Mouse (Mus musculus): ENCODE measurements at regions not wholly inside any gene's neighbourhood (a gene's known extent, or its start where the extent isn't known, plus 50 kb on each side); places are given as distances from the start of the nearest gene placed in this dataset.

- no peaks in the 10 kb centered on the region for H3K4me1 ChIP-seq (ENCODE audit: control insufficient read depth)
- peaks cover 13% of the 10 kb centered on the region for H3K9me3 ChIP-seq (ENCODE audit: control insufficient read depth, low read length)
- H3K36me3 ChIP-seq (ENCODE audit: control insufficient read depth): no peaks in the 10 kb centered on the region
- no peak overlapping the region for H3K4me3 ChIP-seq (replicated peaks)
- no peaks in the 10 kb centered on the region for H3K27me3 ChIP-seq (ENCODE audit: control insufficient read depth)
- TF ChIP-seq GATA1 (IDR thresholded peaks at IDR 0.05; ENCODE audit: low read length) (no peak), TAL1 (IDR thresholded peaks at IDR 0.05; ENCODE audit: low read length) (no peak)
Observed at GRCm38 (mm10) chr5:111944972-111945285, 211.2 kb downstream of the Gm26897 start.

GRCm38 (mm10) chr5:111946281-111946680 is 212.6 kb downstream of the Gm26897 start:
- H3K36me3 ChIP-seq (ENCODE audit: control insufficient read depth): no peaks in the 10 kb centered on the region
- no peaks in the 10 kb centered on the region for H3K4me1 ChIP-seq (ENCODE audit: control insufficient read depth)
- H3K4me3 ChIP-seq (replicated peaks): no peak overlapping the region
- no peaks in the 10 kb centered on the region for H3K27me3 ChIP-seq (ENCODE audit: control insufficient read depth)
- H3K9me3 ChIP-seq (ENCODE audit: control insufficient read depth, low read length): peaks cover 17% of the 10 kb centered on the region
- TF ChIP-seq TAL1 (IDR thresholded peaks at IDR 0.05; ENCODE audit: low read length) (no peak), GATA1 (IDR thresholded peaks at IDR 0.05; ENCODE audit: low read length) (no peak)

GRCm38 (mm10) chr5:111957698-111958097 is 224.0 kb downstream of the Gm26897 start:
- no peaks in the 10 kb centered on the region for H3K36me3 ChIP-seq (ENCODE audit: control insufficient read depth)
- no peak overlapping the region for H3K4me3 ChIP-seq (replicated peaks)
- TF ChIP-seq GATA1 (IDR thresholded peaks at IDR 0.05; ENCODE audit: low read length) (no peak), TAL1 (IDR thresholded peaks at IDR 0.05; ENCODE audit: low read length) (no peak)
- no peaks in the 10 kb centered on the region; the same call in 1 of the 2 replicates for H3K27me3 ChIP-seq (ENCODE audit: control insufficient read depth)
- no peaks in the 10 kb centered on the region for H3K4me1 ChIP-seq (ENCODE audit: control insufficient read depth)
- H3K9me3 ChIP-seq (ENCODE audit: control insufficient read depth, low read length): peaks cover 13% of the 10 kb centered on the region

- no peak overlapping the region for H3K4me3 ChIP-seq (replicated peaks)
- H3K36me3 ChIP-seq (ENCODE audit: control insufficient read depth): no peaks in the 10 kb centered on the region
- peaks cover 15% of the 10 kb centered on the region for H3K9me3 ChIP-seq (ENCODE audit: control insufficient read depth, low read length)
- H3K4me1 ChIP-seq (ENCODE audit: control insufficient read depth): no peaks in the 10 kb centered on the region
- H3K27me3 ChIP-seq (ENCODE audit: control insufficient read depth): no peaks in the 10 kb centered on the region; the same call in 1 of the 2 replicates
- TF ChIP-seq GATA1 (IDR thresholded peaks at IDR 0.05; ENCODE audit: low read length): no peak
- no peak for TF ChIP-seq TAL1 (IDR thresholded peaks at IDR 0.05; ENCODE audit: low read length)
Observed at GRCm38 (mm10) chr5:111958226-111958625, 224.5 kb downstream of the Gm26897 start.

- Histone ChIP-seq H3K27me3 (ENCODE audit: control insufficient read depth) (no peaks in the 10 kb centered on the region), H3K9me3 (ENCODE audit: control insufficient read depth, low read length) (peaks cover 23% of the 10 kb centered on the region), H3K4me1 (ENCODE audit: control insufficient read depth) (no peaks in the 10 kb centered on the region), H3K36me3 (ENCODE audit: control insufficient read depth) (no peaks in the 10 kb centered on the region), H3K4me3 (replicated peaks) (no peak overlapping the region)
- TF ChIP-seq GATA1 (IDR thresholded peaks at IDR 0.05; ENCODE audit: low read length): no peak
- TF ChIP-seq TAL1 (IDR thresholded peaks at IDR 0.05; ENCODE audit: low read length): no peak
Observed at GRCm38 (mm10) chr5:111965311-111965710, 231.6 kb downstream of the Gm26897 start.

- H3K4me3 ChIP-seq (replicated peaks): no peak overlapping the region
Observed at GRCm38 (mm10) chr5:111968121-111968520, 234.4 kb downstream of the Gm26897 start.

GRCm38 (mm10) chr5:111968701-111969100 is 235.0 kb downstream of the Gm26897 start:
- no peaks in the 10 kb centered on the region for H3K27me3 ChIP-seq (ENCODE audit: control insufficient read depth)
- H3K4me1 ChIP-seq (ENCODE audit: control insufficient read depth): no peaks in the 10 kb centered on the region
- TF ChIP-seq GATA1 (IDR thresholded peaks at IDR 0.05; ENCODE audit: low read length) (no peak), TAL1 (IDR thresholded peaks at IDR 0.05; ENCODE audit: low read length) (no peak)
- no peak overlapping the region for H3K4me3 ChIP-seq (replicated peaks)
- no peaks in the 10 kb centered on the region for H3K36me3 ChIP-seq (ENCODE audit: control insufficient read depth)
- H3K9me3 ChIP-seq (ENCODE audit: control insufficient read depth, low read length): peaks cover 21% of the 10 kb centered on the region

More at GRCm38 (mm10) chr5:111968121-111968520, 234.4 kb downstream of the Gm26897 start:
- Histone ChIP-seq H3K36me3 (ENCODE audit: control insufficient read depth) (no peaks in the 10 kb centered on the region), H3K4me1 (ENCODE audit: control insufficient read depth) (no peaks in the 10 kb centered on the region), H3K9me3 (ENCODE audit: control insufficient read depth, low read length) (peaks cover 21% of the 10 kb centered on the region), H3K27me3 (ENCODE audit: control insufficient read depth) (no peaks in the 10 kb centered on the region)
- no peak for TF ChIP-seq TAL1 (IDR thresholded peaks at IDR 0.05; ENCODE audit: low read length)
- TF ChIP-seq GATA1 (IDR thresholded peaks at IDR 0.05; ENCODE audit: low read length): no peak

- Histone ChIP-seq H3K4me3 (replicated peaks) (no peak overlapping the region), H3K36me3 (ENCODE audit: control insufficient read depth) (no peaks in the 10 kb centered on the region), H3K4me1 (ENCODE audit: control insufficient read depth) (no peaks in the 10 kb centered on the region), H3K9me3 (ENCODE audit: control insufficient read depth, low read length) (peaks cover 33% of the 10 kb centered on the region), H3K27me3 (ENCODE audit: control insufficient read depth) (no peaks in the 10 kb centered on the region)
- TF ChIP-seq TAL1 (IDR thresholded peaks at IDR 0.05; ENCODE audit: low read length): no peak
- TF ChIP-seq GATA1 (IDR thresholded peaks at IDR 0.05; ENCODE audit: low read length): no peak
Observed at GRCm38 (mm10) chr5:111971193-111971592, 237.5 kb downstream of the Gm26897 start.

- Histone ChIP-seq H3K9me3 (ENCODE audit: control insufficient read depth, low read length) (peaks cover 26% of the 10 kb centered on the region), H3K4me1 (ENCODE audit: control insufficient read depth) (no peaks in the 10 kb centered on the region), H3K27me3 (ENCODE audit: control insufficient read depth) (no peaks in the 10 kb centered on the region), H3K36me3 (ENCODE audit: control insufficient read depth) (no peaks in the 10 kb centered on the region), H3K4me3 (replicated peaks) (no peak overlapping the region)
- TF ChIP-seq TAL1 (IDR thresholded peaks at IDR 0.05; ENCODE audit: low read length): no peak
- TF ChIP-seq GATA1 (IDR thresholded peaks at IDR 0.05; ENCODE audit: low read length): no peak
Observed at GRCm38 (mm10) chr5:111971952-111972351, 238.2 kb downstream of the Gm26897 start.

- TF ChIP-seq GATA1 (IDR thresholded peaks at IDR 0.05; ENCODE audit: low read length): no peak
- TF ChIP-seq TAL1 (IDR thresholded peaks at IDR 0.05; ENCODE audit: low read length): no peak
Observed at GRCm38 (mm10) chr5:111975686-111976085, 242.0 kb downstream of the Gm26897 start.

More at GRCm38 (mm10) chr5:111975686-111976085, 242.0 kb downstream of the Gm26897 start:
- no peaks in the 10 kb centered on the region for H3K4me1 ChIP-seq (ENCODE audit: control insufficient read depth)
- peaks cover 29% of the 10 kb centered on the region for H3K9me3 ChIP-seq (ENCODE audit: control insufficient read depth, low read length)
- no peaks in the 10 kb centered on the region; the same call in 1 of the 2 replicates for H3K36me3 ChIP-seq (ENCODE audit: control insufficient read depth)
- H3K27me3 ChIP-seq (ENCODE audit: control insufficient read depth): no peaks in the 10 kb centered on the region
- H3K4me3 ChIP-seq (replicated peaks): no peak overlapping the region

All from erythroblast, embryonic 14.5 days (primary cell).